Mouse (Mus musculus) heart, postnatal 14 days (tissue): ENCODE data around the gene Impdh1. TPM values are rescaled to one million over a fixed set of nuclear protein-coding genes. Genes with fewer than 3 reads are reported as not detected.
A peak's percentile ranks its signal among the peaks of the same experiment; 100 is the strongest.
"Not testable (repeated sequence)": the region's sequence is repeated elsewhere in the genome, so short reads cannot be mapped to it uniquely, and the experiment has no call there.

ENCODE experiments used
- DNase-seq, 2 experiments: peaks; one replicate each; pipeline ENCODE4 v3.0.0; 2021 to 2022
- intact Hi-C: fragments of 180-260 bp; cut with DNase I; formaldehyde crosslinking; loops from one replicate; pipeline ENCODE4 v1.15.1; 2025
- long read RNA-seq, 2 experiments: library from polyadenylated mRNA; stranded (forward); transcript quantifications; one replicate each; pipeline ENCODE4 v2.0.0; 2021
- total RNA-seq, 2 experiments: library from RNA; stranded (reverse); gene quantifications; 2 replicates each; pipeline ENCODE4 v1.2.3; 2021

Impdh1 gene
- total RNA-seq, result 10 to 100 TPM; 25.2 to 27.0 TPM
- long read RNA-seq, experiment 1, transcript Impdh1-202 (15 exons, 2,600 nt), result minor isoform, 11 of 57 reads
- long read RNA-seq, experiment 1, transcript Impdh1-207 (15 exons, 2,580 nt), result minor isoform, 8 of 57 reads
- long read RNA-seq, experiment 1, transcript Impdh1-201 (14 exons, 2,437 nt), result major isoform, 28 of 57 reads
- long read RNA-seq, experiment 1, partial matches to known transcripts, result 2 of 57 reads
- long read RNA-seq, experiment 1, other reads (novel, unspliced or antisense), result 5 of 57 reads
- long read RNA-seq, experiment 2, transcript Impdh1-201 (14 exons, 2,437 nt), result major isoform, 27 of 54 reads
- long read RNA-seq, experiment 2, transcript Impdh1-202 (15 exons, 2,600 nt), result minor isoform, 11 of 54 reads
- long read RNA-seq, experiment 2, transcript Impdh1-207 (15 exons, 2,580 nt), result minor isoform, 7 of 54 reads
- long read RNA-seq, experiment 2, partial matches to known transcripts, result 5 of 54 reads
- long read RNA-seq, experiment 2, other reads (novel, unspliced or antisense), result 4 of 54 reads

DNA sequence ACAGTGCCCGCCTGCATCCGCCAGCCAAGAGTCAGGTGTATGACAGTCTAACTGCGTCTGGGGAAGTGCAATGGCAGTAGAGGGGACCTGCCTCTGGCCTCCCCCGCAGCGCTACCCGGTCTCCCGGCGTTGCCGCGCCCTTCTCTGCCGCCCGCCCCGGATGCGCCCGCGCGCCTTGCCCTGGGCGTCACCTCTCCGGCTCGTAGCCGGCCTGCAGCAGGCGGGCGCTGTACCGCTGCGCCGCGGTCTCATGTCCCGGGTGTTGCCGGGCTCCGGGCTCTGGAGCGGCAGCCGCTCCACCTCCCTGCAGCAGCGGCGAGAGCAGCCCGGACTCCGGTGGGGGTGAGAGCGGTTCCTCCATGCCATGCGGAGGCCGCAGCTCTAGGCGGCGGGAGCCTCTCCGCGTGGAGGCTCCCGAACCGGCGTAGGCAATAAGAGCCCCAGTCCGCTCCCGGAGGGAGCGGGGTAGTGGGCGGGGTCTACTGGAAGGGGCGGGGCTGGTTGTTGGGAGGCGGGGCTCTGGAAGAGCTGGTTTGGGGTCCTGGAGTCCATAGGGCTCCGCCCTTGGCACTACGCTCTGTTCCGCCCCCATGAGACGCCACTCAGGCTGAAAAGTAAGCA is at the start of gene Impdh1:
TSS of gene Impdh1 (minus strand) at position 484 of the 621 bp plus-strand sequence.
- intact Hi-C loops, result loop anchor here (10.0 kb wide), 1 partner anchor 129 kb away; the partner anchor contains the start of gene Calu
- peak; percentile 80 to 83 for DNase-seq

DNA sequence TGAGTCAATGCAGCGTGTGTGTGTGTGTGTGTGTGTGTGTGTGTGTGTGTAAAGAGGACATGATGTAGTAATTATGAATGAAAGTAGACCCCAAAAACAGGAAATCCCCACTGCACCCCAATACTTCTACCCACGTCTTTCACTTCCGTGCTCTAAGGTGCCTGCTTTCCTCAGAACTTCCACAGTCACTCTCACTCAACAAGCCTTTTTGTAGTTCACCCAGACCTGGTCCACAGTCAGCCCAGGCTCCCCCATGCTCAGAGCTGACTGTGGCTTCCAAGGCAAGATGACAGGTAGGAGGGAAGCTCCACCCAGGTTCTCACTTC is 48.3 kb upstream of the Impdh1 start:
- intact Hi-C loops, result no loop called here
- DNase-seq, result no peak

GRCm38 (mm10) chr6:29263650-29264455 is 47.7 kb upstream of the Impdh1 start:
- intact Hi-C loops, result no loop called here
- peak; percentile 33 to 75 for DNase-seq

DNA sequence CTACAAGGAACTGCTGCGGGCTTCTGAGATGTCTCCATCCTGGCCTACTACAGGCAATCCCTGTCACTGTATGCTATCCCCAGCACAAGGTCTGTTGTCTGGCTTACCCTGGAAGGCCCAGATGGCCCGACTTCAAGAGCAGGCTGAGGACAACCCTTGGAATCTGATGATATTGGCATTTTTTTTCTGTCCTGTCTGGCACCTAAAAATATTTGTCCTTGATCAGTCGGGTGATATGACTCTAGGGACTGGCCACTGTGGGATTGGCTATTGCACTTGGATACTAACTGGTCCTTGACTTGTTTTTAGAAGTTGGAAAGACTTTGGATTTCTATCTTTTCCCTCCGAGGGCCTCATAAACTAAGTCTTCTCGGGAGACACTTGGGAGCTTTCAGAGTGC is 45.7 kb upstream of the Impdh1 start:
- DNase-seq, result no peak

DNA sequence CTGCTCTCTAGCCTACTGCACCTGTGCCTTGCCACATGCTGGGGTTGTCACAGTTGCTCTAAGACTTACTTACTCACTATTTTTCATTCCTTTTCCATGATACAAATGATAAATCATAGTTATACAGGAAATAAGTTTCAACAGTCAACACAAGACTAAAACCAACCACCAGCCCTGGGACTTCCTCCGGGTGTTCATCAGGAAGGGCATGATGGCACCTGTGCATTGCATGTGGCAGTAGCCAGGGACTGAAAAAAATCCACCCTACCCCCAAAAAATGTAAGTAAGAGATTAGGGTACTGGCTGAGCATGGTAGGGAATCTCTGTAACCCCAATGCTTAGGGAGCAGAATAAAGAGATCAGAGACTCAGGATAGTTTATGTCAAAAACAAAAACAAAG is 43.3 kb upstream of the Impdh1 start:
- no peak for DNase-seq
- intact Hi-C loops, result no loop called here

More for the DNA sequence above, 45.7 kb upstream of the Impdh1 start:
- intact Hi-C loops, result no loop called here

DNA sequence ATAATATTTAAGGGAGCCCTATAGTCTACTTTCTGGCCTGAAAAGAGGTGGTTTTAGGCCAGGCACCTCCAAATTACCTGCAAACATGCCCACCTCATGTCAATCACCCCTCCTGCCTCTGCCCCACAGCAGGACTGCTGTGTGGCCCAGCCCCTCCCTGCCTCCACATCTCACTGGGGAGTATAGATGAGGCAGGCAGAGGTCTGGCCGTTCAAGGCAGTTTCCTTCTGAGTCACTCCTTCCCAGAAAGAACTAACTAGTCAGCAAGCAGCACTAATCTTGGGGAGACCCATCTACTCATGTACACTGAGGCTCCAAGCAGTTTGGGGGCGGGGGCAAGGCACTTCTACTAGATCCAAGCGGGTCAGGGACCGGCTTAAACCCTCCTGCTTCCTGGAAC is 30.9 kb upstream of the Impdh1 start:
- no peak for DNase-seq
- intact Hi-C loops, result no loop called here

DNA sequence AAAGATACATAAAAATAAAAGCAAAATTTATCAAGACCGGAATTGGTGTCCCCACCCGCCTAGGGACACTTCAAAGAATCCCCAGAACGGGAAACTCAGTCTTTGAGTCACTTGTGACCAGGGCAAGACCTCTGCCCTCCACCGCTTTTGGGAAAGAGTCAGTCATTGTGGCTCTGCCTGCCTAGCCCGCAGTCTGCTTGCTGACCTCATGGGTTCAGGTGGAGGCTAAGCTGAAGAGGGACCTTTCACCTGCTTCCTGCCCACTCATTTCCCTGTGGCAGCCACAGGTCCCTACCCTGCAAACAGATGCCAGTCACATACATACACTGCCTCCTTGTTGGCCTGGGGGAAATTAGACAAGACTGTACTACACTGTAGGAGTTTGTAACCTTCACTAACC is 30.4 kb upstream of the Impdh1 start:
- intact Hi-C loops, result no loop called here

DNA sequence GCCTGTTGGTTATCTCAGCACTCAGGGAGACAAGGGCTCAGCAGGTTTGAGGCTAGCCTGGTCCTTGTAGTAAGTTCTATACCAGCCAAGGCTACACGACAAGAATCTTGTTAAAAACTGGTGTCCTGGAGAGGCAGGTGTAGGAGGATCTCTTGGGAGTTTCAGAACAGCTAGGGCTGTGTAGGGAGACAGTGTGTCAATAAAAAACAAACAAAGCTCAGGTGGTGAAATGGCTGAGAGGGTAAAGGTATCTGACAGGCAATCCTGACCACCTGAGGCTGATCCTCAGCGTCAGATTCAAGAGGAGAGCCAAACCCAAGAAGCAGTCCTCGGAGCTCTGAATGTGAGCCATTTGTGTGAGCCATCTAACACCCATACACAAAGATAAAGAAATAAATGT is 30.0 kb upstream of the Impdh1 start:
- no peak for DNase-seq
- intact Hi-C loops, result no loop called here

More for the DNA sequence above, 30.4 kb upstream of the Impdh1 start:
- no peak for DNase-seq

- no peak for DNase-seq
- intact Hi-C loops, result no loop called here
Observed at GRCm38 (mm10) chr6:29245272-29246120, 29.3 kb upstream of the Impdh1 start.

DNA sequence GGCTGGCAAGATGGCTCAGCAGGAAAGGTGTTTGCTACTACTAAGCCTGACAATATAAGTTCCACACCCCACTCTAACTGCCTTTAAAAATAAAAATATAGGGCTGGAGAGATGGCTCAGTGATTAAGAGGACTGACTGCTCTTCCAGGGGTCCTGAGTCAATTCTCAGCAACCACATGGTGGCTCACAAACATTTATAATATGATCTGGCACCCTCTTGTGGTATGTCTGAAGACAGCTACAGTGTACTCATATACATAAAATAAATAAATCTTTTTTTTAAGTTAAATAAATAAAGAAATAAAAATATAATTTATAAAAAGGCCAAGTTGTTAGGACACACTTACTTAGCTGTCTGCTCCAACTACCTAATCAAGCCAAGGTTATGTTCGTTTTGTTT is 26.1 kb upstream of the Impdh1 start:
- no peak for DNase-seq
- intact Hi-C loops, result no loop called here

DNA sequence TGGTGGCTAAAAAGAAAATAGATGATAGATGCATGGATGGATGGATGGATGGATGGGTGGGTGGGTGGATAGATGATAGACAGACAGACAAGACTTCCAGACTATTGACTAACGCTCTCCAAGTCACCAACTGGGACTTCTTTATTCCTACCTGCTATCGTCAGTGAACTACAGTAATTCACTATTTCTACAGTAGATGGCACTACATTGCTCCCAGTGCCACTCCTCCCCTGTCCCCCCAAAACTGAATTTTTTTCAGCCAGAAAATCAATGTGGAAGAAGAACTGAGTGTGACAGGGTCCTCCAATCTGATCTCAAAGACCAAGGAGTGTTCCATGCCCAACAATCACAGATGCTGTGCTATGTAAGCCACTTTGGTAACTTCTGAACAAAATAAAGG is 25.5 kb upstream of the Impdh1 start:
- intact Hi-C loops, result loop anchor here (1.0 to 2.0 kb wide), 2 partner anchors 38 to 73 kb away; partner anchors contain the start of gene Fam71f2
- DNase-seq, result no peak

- intact Hi-C loops, result loop anchor here (1.0 to 2.0 kb wide), 3 partner anchors 36 to 72 kb away; partner anchors contain the start of gene Fam71f2
- DNase-seq, result peak; percentile 49 to 72
Observed at GRCm38 (mm10) chr6:29240806-29241205, 24.6 kb upstream of the Impdh1 start.

- peak; percentile 11 to 34 for DNase-seq
Observed at GRCm38 (mm10) chr6:29234272-29234671, 18.1 kb upstream of the Impdh1 start.

GRCm38 (mm10) chr6:29233710-29234109 is 17.5 kb upstream of the Impdh1 start:
- DNase-seq, result no peak
- intact Hi-C loops, result no loop called here

More at GRCm38 (mm10) chr6:29234272-29234671, 18.1 kb upstream of the Impdh1 start:
- intact Hi-C loops, result no loop called here

GRCm38 (mm10) chr6:29232321-29232720 is 16.2 kb upstream of the Impdh1 start:
- intact Hi-C loops, result no loop called here
- no peak for DNase-seq

DNA sequence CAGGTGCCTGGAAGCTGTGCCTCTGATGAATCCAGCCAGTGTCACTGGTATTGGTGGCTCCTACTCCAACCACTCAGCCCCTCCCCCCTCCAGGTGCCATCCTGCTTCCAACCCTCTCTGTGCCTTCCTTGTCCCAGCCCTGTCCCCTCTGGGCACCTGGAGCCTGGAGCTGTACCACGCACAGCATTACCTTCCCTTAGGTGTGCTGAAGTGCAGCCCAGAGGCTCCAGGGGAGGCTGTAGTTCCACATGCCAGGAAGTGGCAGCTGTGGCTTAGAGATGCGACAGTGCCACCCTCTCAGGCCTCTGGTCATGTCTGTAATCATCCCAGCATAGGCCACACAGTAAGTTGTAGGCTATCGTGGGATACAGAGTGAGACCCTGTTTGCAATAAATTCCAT is 15.6 kb upstream of the Impdh1 start:
- intact Hi-C loops, result no loop called here
- no peak for DNase-seq

DNA sequence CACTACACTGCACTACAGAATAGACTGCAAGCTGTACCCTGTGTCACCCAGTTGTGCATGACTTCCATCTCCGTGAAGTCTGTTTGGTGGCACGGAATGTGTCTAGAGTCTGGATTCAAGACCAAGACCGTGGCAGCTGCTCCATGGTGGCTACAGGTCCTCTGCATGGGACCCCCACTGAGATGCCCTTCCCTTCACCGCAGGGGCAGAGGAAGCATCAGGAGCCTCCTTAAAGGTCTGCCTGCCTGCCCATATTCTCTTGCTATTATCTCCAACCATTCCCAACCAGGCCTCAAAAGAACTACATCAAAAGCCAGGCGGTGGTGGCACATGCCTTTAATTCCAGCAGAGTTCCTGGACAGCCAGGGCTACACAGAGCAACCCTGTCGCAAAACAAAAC is 14.2 kb upstream of the Impdh1 start:
- intact Hi-C loops, result no loop called here
- DNase-seq, result no peak

- intact Hi-C loops, result no loop called here
- no peak for DNase-seq
Observed at GRCm38 (mm10) chr6:29229265-29229913, 13.2 kb upstream of the Impdh1 start.

- intact Hi-C loops, result loop anchor here (10.0 kb wide), 1 partner anchor 127 kb away; the partner anchor contains the start of gene Calu
- DNase-seq, result not testable (repeated sequence)
Observed at GRCm38 (mm10) chr6:29217717-29218116, 1.6 kb upstream of the Impdh1 start.
